Mouse (Mus musculus): ENCODE measurements around the gene Cplx2.

Gene Cplx2

DNA sequence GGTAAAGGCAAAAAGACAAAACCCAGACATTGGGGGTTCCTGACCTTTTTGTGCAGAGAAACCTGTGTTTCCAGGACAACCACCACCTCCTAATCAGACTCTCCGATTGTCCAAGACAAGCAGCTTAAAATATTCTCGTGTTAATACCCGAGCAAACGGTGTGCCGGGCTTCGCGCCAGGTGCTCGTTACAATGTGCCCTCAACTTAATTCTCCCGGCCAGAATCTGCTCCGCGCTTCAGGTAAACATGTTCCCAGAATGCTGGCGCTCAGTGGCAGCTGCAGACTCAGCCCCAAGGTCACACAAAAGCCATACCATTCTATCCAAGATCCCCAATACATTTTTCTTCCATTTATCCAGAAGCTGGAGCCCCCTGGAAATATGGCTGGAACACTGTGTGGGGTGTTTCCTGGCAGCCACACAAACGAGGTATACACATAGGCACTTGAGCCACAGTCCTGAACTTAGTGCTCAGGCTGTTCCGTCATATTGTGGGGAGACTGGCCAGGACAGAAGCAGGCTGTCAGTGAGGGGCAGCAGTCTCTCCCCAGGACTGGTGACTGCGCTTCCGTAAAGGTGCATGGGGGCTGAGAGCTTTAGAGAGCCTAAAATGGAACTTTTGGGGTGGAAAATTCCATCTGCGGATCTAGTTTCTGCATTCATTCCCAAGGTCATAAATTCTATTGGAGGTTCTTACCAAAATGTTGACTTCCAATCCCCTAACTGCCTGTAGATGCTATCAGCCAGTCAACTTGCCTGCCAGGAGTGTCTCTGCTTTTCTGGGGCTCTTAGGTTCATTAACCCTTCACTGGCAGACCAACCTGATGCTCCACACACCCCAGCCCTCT, 32.3 kb downstream of the Cplx2 start:
- no peak for DNase-seq (ENCODE audit: low spot score in 2 of 2)

DNA sequence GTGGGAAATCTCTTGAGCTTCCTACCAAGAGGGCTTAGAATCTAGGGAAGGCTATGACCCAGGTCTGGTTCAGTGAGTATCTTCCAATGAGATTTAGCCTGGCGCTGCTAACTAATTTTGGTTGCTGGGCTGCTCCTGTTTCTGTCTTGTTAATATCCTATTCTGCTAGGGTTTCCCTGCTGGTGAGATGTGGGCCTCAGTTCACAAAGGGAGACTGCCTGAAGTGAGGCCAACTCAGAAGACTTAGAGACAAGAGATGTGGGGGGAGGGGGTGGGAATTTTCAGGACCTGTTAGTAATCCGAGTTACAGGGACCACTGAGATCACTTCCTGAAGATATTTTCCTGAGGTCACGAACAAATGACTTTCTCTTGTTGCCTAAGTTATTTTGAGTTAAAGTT, 33.1 kb downstream of the Cplx2 start:
- DNase-seq (ENCODE audit: low spot score in 2 of 2), result no peak

DNA sequence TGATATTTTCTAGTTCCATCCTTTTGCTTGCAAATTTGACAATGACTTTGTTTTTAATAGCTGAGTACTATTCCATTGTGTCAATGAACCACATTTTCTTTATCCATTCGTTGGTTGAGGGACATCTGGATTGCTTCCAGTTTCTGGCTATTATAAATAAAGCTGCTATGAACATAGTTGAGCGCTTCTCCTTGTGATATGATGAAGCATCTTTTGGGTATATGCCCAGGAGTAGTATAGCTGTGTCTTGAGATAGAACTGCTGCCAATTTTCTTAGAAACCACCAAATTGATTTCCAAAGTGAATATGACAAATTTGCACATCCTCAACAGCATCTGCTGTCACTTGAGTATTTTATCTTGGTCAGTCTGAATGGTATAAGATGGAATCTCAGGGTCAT, 34.7 kb downstream of the Cplx2 start:
- DNase-seq (ENCODE audit: low spot score in 2 of 2), result no peak

DNA sequence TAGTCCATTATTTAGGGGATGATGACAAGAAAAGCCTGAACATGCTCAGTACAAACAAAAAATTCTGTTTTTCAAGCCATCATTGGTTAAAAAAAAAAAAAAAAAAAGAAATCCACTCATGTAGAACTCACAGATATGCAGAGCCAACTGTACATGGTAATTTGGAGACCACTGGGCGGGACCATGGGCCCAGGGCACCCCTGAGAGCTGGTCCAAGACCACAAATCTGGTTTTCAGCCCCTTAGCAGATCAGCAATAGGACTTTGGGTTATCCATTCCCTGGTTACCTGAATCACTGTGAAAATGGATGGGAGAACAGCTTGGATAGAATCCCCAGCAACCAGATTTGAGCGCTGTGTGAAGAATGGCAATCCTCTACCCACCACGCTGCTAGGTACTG, 40.5 kb downstream of the Cplx2 start:
- no peak for DNase-seq (ENCODE audit: low spot score in 2 of 2)

DNA sequence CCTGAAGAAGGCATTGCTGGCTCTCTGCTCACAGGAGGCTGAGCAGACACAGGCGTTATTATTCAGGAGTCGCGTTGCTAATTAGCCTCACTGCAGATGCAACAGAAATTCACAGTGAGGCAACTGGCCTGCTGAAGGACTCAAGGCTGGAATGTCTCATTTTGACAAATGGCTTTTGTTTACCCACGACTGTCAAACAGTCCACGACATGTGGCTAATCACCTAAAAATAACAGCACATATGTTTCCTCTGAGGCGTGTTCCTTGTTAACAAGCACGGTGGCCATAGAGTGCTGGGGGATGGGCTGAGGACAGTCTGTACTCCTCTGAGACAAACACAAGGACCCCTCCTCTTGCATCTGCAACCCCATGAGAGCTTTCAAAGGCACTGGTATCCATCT, 41.1 kb downstream of the Cplx2 start:
- no peak for DNase-seq (ENCODE audit: low spot score in 2 of 2)

DNA sequence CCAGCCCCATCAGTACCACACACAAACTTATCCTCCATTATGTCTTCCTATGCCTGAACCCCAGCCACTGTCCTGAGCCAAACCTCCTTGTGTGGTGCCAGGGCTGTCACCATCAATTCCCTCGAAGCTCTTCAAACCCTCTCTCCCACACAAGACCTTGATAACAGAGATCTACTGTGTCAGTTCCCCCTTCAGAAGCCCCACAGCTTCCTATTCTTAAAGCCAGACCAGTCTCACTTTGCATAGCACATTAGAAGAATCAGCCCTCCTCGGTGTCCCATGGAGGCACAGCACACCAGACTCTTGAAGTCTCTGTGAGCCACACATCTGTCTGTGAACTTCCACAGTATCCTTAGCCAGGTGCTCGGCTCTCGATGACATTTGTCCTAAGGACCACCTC, 41.6 kb downstream of the Cplx2 start:
- no peak for DNase-seq (ENCODE audit: low spot score in 2 of 2)

DNA sequence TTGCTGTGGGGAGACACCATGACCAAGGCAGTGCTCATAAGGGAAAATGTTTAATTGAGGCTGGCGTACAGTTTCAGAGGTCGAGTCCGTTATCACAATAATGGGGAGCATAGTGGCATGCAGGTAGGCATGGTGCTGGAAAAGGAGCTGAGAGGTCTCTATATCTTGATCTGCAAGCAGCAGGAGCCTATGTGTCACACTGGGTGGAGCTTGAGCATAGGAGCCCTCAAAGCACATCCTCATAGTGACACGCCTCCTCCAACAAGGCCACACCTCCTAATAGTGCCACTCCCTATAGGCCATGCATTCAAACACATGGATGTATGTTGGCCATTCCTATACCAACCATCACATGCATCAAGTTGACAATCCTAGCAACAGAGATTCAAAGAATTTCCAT, 43.9 kb downstream of the Cplx2 start:
- DNase-seq (ENCODE audit: low spot score in 2 of 2), result no peak

DNA sequence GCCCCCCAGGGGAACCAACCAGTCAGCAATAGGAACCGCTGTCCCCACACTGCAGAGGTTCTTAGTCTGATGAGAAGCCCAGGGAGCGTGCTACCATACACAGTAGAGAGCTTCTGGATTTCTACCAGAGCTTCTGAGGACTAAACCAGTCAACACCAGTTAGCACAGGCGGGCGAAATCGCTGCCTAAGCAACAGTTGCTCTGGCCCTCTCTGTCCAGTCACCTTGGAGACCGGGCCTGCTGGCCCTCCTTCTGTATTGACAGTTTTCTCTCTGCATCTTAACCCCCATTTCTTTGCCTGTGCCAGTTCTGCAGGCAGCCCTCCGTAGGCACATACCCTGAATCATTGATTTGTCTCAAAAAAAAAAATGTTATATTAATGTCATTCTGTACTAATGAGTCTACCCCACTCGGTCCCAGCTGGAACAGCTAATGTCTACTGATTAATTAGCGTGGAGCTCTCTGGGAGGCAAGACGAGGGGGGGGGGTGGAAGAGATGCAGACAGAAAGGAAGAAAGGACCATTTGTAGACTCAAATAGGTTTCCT, 47.7 kb downstream of the Cplx2 start:
- peak in 1 of 2 experiments; percentile 33 for DNase-seq (ENCODE audit: low spot score in 2 of 2)

DNA sequence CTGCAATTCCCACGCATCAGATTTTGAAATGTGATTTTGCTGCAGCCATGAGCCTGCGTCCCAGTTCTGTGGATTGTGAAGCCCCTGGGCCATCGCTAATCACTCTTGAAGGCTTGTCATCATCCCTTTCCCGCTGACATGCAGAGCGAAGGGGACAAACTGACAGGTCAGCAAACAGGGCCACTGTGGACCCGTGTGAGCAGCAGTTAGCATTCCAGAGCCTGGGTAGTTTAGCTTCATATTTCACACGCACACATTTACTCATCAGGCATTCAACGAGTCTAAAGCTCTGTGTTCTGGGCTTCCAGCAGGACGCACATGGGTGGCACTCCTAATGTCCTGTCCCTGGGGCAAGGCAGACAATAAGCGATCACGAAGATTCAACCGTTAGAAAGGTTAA, 49.1 kb downstream of the Cplx2 start:
- no peak for DNase-seq (ENCODE audit: low spot score in 2 of 2)

DNA sequence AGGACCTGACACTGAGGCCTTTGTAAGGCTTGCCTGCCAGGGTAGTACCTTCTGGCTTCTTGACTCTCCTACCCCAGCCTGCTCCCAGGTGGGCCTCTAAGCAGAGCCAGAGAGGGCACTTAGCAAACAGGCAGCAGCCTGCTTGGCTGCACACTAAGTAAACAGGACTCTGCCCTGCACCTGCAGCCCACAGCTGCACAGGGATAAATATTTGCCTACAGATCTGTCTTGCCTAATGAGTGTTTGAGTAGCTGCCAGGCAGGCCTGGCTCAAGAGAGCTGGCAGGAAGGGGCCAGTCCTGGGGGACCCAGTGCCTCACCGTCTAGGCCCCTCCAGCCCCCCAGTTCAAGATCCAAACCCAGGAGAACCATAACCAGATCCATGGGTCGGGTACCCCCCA, 54.1 kb downstream of the Cplx2 start:
- no peak for DNase-seq (ENCODE audit: low spot score in 2 of 2)

DNA sequence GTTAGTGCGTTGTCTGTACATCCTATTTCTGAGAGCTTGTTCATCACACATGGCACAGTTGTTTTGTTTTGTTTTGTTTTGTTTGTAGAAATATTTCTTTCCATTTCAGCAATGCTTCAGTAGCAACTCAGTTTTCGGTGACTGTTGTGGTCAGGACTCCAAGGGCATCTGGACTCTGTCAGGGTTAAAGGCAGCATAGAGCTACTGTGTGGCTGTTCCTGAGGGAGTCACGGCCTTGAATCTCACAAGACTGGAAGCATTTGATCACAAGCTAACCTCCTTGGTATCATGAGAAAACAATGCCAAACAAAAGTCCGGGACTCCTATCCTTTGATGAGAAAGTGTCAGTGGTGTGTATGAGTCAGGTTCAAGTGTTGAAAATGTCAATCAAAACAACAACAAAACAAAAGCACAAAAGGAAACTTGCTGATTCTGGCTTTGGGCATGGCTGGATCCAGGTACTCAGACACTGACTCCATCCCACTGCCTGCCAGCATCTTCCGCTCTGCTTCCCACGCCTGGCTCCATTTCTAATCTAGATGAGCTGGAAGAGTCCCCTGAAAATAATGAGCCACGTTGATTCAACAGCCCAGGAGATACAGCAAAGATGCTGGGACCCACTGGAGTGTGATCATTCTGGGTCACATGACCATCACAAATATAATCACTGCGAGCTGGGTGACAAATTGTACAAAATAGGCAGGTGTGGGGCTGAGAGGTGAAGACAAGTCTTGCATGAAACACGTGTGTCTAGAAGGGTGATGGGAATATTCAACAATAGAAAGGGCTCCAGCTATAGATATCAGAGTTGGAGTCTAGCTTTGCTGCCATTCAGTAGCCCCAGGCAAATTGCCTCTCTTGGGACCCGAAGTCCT, 55.9 kb downstream of the Cplx2 start:
- no peak for DNase-seq (ENCODE audit: low spot score in 2 of 2)

DNA sequence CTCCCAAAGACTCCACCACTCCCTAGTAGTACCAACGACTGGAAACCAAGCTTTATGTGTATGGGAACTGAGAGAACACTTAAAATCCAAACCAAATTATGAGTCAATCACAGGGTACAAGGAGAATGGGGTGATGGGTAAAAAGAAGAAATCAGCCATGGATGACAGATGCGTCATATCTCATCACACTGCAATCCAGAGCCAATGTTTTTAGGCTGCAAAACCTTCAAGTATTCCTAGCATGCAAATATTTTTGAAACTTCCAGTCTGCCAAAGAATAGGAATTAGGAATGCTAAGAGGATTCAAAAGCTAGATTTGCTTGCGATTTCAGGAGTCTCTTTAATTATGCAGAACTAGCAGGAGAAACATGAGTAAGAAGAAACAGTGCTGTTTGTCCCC, 57.6 kb downstream of the Cplx2 start:
- DNase-seq (ENCODE audit: low spot score in 2 of 2), result no peak

DNA sequence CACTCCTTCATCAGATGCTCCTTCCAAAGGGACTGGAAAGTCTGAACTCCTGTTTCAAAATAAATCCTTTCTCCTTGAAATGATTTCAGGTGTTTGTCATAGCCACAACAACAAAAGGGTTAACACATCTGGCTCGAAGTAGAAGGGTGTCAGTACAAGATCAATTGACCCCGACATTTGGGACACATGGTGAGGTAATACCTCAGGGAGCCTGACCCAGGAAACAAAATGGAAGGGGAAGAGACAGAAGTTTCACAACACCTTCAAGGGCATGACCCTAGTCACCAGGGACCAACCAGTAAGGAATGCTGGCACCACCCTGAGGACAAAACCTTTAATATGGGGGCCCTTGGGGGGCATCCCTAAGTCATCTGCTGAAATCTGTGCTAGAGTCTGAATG, 58.9 kb downstream of the Cplx2 start:
- DNase-seq (ENCODE audit: low spot score in 2 of 2), result no peak

DNA sequence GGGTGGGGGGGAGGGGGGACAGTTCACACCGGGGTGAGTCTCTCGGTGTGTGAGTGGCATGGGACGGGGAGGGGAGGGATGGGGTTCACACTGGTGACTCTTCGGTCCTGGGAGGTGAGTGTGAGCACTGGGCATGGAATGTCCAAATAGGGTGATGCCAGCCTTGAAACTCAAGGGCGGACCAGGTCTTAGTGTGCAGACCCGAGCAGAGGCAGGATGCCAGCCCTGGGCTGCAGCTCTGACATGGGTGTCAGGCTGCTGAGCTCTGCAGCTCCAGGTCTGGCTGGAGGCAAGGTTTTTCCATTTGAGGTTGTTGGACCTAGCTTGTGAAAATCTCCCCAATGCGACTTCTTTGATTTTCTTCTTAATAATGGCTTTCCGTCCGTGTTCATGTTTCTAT, 60.0 kb downstream of the Cplx2 start:
- DNase-seq (ENCODE audit: low spot score in 2 of 2), result no peak

Data from cerebellum, postnatal 4 days (tissue).